Mouse (Mus musculus): ENCODE results near the gene Tmem175.

GRCm38 (mm10) chr5:108674624-108675023 is 45.1 kb downstream of the Tmem175 start:
- TF ChIP-seq POLR2A (IDR thresholded peaks at IDR 0.05; ENCODE audit: low read depth, low read length) (no peak), CTCF (conservative IDR thresholded peaks at IDR 0.05 in 1 of 2, IDR thresholded peaks at IDR 0.05 in 1 of 2; ENCODE audit: low read depth in 2 of 2, low read length in 2 of 2) (no peak), MAZ (IDR thresholded peaks at IDR 0.05; ENCODE audit: low read depth, low read length) (no peak), MXI1 (IDR thresholded peaks at IDR 0.05; ENCODE audit: low read depth, low read length) (no peak), TCF12 (IDR thresholded peaks at IDR 0.05; ENCODE audit: low read depth, low read length) (no peak), MYC (IDR thresholded peaks at IDR 0.05; ENCODE audit: low read depth, low read length) (no peak)

Data from CH12.LX (cell line).